Mouse (Mus musculus) frontal cortex, adult 2 months (tissue): ENCODE results near the gene Midn. TPM values are rescaled to one million over a fixed set of nuclear protein-coding genes. Genes with fewer than 3 reads are reported as not detected.
A peak's percentile ranks its signal among the peaks of the same experiment; 100 is the strongest.

Source experiments
- DNase-seq, 2 experiments: peaks; one replicate each; pipeline ENCODE4 v3.0.0; 2022; ENCODE audit warnings: low spot score in 1 of 2; ENCODE audit errors: extremely low spot score in 1 of 2
- polyA plus RNA-seq: library from polyadenylated mRNA; depleted of rRNA; stranded (reverse); fragments of >200 nt; gene quantifications from 2 replicates; pipeline ENCODE4 v1.2.3, GENCODE M21; 2012; rRNA removed

Midn gene
- polyA plus RNA-seq, 1 experiment: 36.5 TPM

- no peak for DNase-seq
These were observed 38.6 kb downstream of the Midn start for GRCm38 (mm10) chr10:80186649-80187048.

- no peak for DNase-seq
These were observed 39.7 kb downstream of the Midn start for GRCm38 (mm10) chr10:80187739-80188138.

GRCm38 (mm10) chr10:80188453-80189024, 40.5 kb downstream of the Midn start:
- DNase-seq: no peak

- DNase-seq: no peak
These were observed 41.9 kb downstream of the Midn start for GRCm38 (mm10) chr10:80189999-80190398.

- DNase-seq: no peak
These were observed 42.5 kb downstream of the Midn start for GRCm38 (mm10) chr10:80190491-80191051.

- no peak for DNase-seq
These were observed 45.9 kb downstream of the Midn start for GRCm38 (mm10) chr10:80193976-80194375.

- DNase-seq: no peak
These were observed 46.4 kb downstream of the Midn start for GRCm38 (mm10) chr10:80194441-80194840.

GRCm38 (mm10) chr10:80196167-80196566, 48.1 kb downstream of the Midn start:
- DNase-seq: no peak

GRCm38 (mm10) chr10:80196778-80197581, 48.9 kb downstream of the Midn start:
- DNase-seq: no peak

GRCm38 (mm10) chr10:80199440-80200008, 51.5 kb downstream of the Midn start:
- DNase-seq: peak in 1 of 2 experiments; percentile 91

GRCm38 (mm10) chr10:80200485-80200884, 52.4 kb downstream of the Midn start:
- DNase-seq: no peak

GRCm38 (mm10) chr10:80204055-80204454, 56.0 kb downstream of the Midn start:
- no peak for DNase-seq

- no peak for DNase-seq
These were observed 59.1 kb downstream of the Midn start for GRCm38 (mm10) chr10:80207201-80207600.

- no peak for DNase-seq
These were observed 59.6 kb downstream of the Midn start for GRCm38 (mm10) chr10:80207676-80208075.

Other genes with a start within 250 kb of the Midn start
- gene Med16, start 239.3 kb upstream of the Midn start, polyA plus RNA-seq: 75.9 and 80.7 TPM in 2 replicates
- gene Gm26602, start 237.4 kb upstream of the Midn start, polyA plus RNA-seq: not detected in 2 replicates
- gene Kiss1r, start 231.3 kb upstream of the Midn start, polyA plus RNA-seq: 10.7 and 11.8 TPM in 2 replicates
- gene R3hdm4, start 227.1 kb upstream of the Midn start, polyA plus RNA-seq: 380 and 385 TPM in 2 replicates
- 3.6 and 4.1 TPM in 2 replicates for gene Arid3a, start 221.2 kb upstream of the Midn start, polyA plus RNA-seq
- gene Wdr18, start 188.1 kb upstream of the Midn start, polyA plus RNA-seq: 63.2 and 65.9 TPM in 2 replicates
- gene Grin3b, start 177.6 kb upstream of the Midn start, polyA plus RNA-seq: 0.17 and 0.38 TPM in 2 replicates
- gene Tmem259, start 163.9 kb upstream of the Midn start, polyA plus RNA-seq: 181 and 193 TPM in 2 replicates
- gene Cnn2, start 159.7 kb upstream of the Midn start, polyA plus RNA-seq: 9.8 and 10.4 TPM in 2 replicates
- gene Abca7, start 151.8 kb upstream of the Midn start, polyA plus RNA-seq: 12.4 and 13.0 TPM in 2 replicates
- 5.3 and 7.1 TPM in 2 replicates for gene Arhgap45, start 131.6 kb upstream of the Midn start, polyA plus RNA-seq
- 200 and 205 TPM in 2 replicates for gene Polr2e, start 108.5 kb upstream of the Midn start, polyA plus RNA-seq
- gene Gpx4, start 101.1 kb upstream of the Midn start, polyA plus RNA-seq: 867 and 914 TPM in 2 replicates
- 26.6 TPM in 2 replicates for gene Sbno2, start 42.7 kb upstream of the Midn start, polyA plus RNA-seq
- gene Stk11, start 32.5 kb upstream of the Midn start, polyA plus RNA-seq: 93.8 and 96.3 TPM in 2 replicates
- gene Atp5d, start 9.6 kb upstream of the Midn start, polyA plus RNA-seq: 606 and 673 TPM in 2 replicates
- gene Cbarp, start 7.4 kb upstream of the Midn start, polyA plus RNA-seq: 252 and 288 TPM in 2 replicates
- gene Cirbp, start 17.7 kb downstream of the Midn start, polyA plus RNA-seq: 212 and 226 TPM in 2 replicates
- 14.3 and 15.8 TPM in 2 replicates for gene 1600002K03Rik, start 24.7 kb downstream of the Midn start, polyA plus RNA-seq
- gene Efna2, start 31.2 kb downstream of the Midn start, polyA plus RNA-seq: 8.2 and 10.2 TPM in 2 replicates
- gene Mum1, start 78.2 kb downstream of the Midn start, polyA plus RNA-seq: 32.4 and 37.9 TPM in 2 replicates
- gene Ndufs7, start 100.8 kb downstream of the Midn start, polyA plus RNA-seq: 380 and 448 TPM in 2 replicates
- gene Gamt, start 112.7 kb downstream of the Midn start, polyA plus RNA-seq: 29.1 and 31.9 TPM in 2 replicates
- gene Dazap1, start 113.2 kb downstream of the Midn start, polyA plus RNA-seq: 76.6 and 86.3 TPM in 2 replicates
- gene Rps15, start 144.2 kb downstream of the Midn start, polyA plus RNA-seq: 2,217 and 2,507 TPM in 2 replicates
- 46.2 and 52.2 TPM in 2 replicates for gene Apc2, start 147.7 kb downstream of the Midn start, polyA plus RNA-seq
- 41.6 and 44.3 TPM in 2 replicates for gene 2310011J03Rik, start 172.3 kb downstream of the Midn start, polyA plus RNA-seq
- gene Pcsk4, start 181.2 kb downstream of the Midn start, polyA plus RNA-seq: 9.4 TPM in 2 replicates
- gene Reep6, start 181.7 kb downstream of the Midn start, polyA plus RNA-seq: 4.9 and 6.0 TPM in 2 replicates
- gene Adamtsl5, start 200.1 kb downstream of the Midn start, polyA plus RNA-seq: 5.6 and 7.3 TPM in 2 replicates
- gene Plk5, start 208.2 kb downstream of the Midn start, polyA plus RNA-seq: 24.9 and 33.3 TPM in 2 replicates
- 17.2 and 17.7 TPM in 2 replicates for gene Mex3d, start 239.4 kb downstream of the Midn start, polyA plus RNA-seq